Mouse (Mus musculus) intestine, postnatal 0 days (tissue): Measurements from ENCODE around the gene Hoxb7. TPM values are rescaled to one million over a fixed set of nuclear protein-coding genes. Genes with fewer than 3 reads are reported as not detected.
A peak's percentile ranks its signal among the peaks of the same experiment; 100 is the strongest.

ENCODE experiments used
- ATAC-seq: fragments of 200-750 bp; cut with Nextera tagmentation; 2 replicates; pipeline ENCODE4 v1.8.0; 2017; ENCODE audit warnings: mild to moderate bottlenecking, moderate TSS enrichment, moderate library complexity
- H3K27ac ChIP-seq: fragments of 300-500 bp; sonication (generic); 2 replicates; pipeline ENCODE4 v1.5.1; 2014; ENCODE audit warnings: mild to moderate bottlenecking, low read depth, low read length, moderate library complexity
- H3K27me3 ChIP-seq: fragments of 300-500 bp; sonication (generic); replicated peaks from 2 replicates; pipeline ENCODE4 v1.6.1; 2014; ENCODE audit warnings: low read length, mixed read lengths; ENCODE audit not compliant: control insufficient read depth, insufficient read depth
- H3K36me3 ChIP-seq: fragments of 300-500 bp; sonication (generic); 2 replicates; pipeline ENCODE4 v1.6.1; 2014; ENCODE audit warnings: mild to moderate bottlenecking, moderate library complexity; ENCODE audit not compliant: control insufficient read depth, insufficient read depth
- H3K4me1 ChIP-seq: fragments of 300-500 bp; sonication (generic); replicated peaks from 2 replicates; pipeline ENCODE4 v1.6.1; 2014; ENCODE audit warnings: antibody characterized with exemption, low read length, mixed read lengths; ENCODE audit not compliant: control insufficient read depth, insufficient read depth
- H3K4me2 ChIP-seq: fragments of 300-500 bp; sonication (generic); replicated peaks from 2 replicates; pipeline ENCODE4 v1.6.1; 2014; ENCODE audit warnings: low read depth, mild to moderate bottlenecking, moderate library complexity
- H3K4me3 ChIP-seq: fragments of 300-500 bp; sonication (generic); 2 replicates; pipeline ENCODE4 v1.5.1; 2014; ENCODE audit warnings: low read depth, low read length
- H3K9ac ChIP-seq: fragments of 300-500 bp; sonication (generic); 2 replicates; pipeline ENCODE4 v1.6.1; 2014; ENCODE audit warnings: mild to moderate bottlenecking, low read depth, low read length
- H3K9me3 ChIP-seq: fragments of 300-500 bp; sonication (generic); 2 replicates; pipeline ENCODE4 v1.6.1; 2016; ENCODE audit warnings: mixed run types; ENCODE audit not compliant: control insufficient read depth
- CTCF ChIP-seq: sonication (generic); IDR thresholded peaks from 2 replicates; pipeline ENCODE4 v1.5.1; 2016; ENCODE audit warnings: low read depth, mild to moderate bottlenecking, control low read depth, antibody characterized with exemption, moderate library complexity
- WGBS: fragments of 180-500 bp; shearing (Covaris S2); extraction: QIAGEN DNeasy Blood & Tissue Kit; methylation state at CpG from one replicate; pipeline ENCODE4 v1.1.7; 2014; 5-methylcytosine and 5-hydroxymethylcytosine counted together
- polyA plus RNA-seq: library from polyadenylated mRNA; unstranded; fragments of >200 nt; fragmentation: Nextera tagmentation; extraction: Ambion mirVana; gene quantifications from 2 replicates; pipeline ENCODE4 v1.2.1, GENCODE M21; 2015

Gene Hoxb7
- polyA plus RNA-seq, 1 experiment from 2014 or later: 8.5 TPM

GRCm38 (mm10) chr11:96284041-96284749, 2.2 kb upstream of the Hoxb7 start:
- Histone ChIP-seq H3K36me3 (no peaks in the 10 kb centered on the region), H3K4me1 (no peaks in the 10 kb centered on the region), H3K27me3 (peaks cover 70% of the 10 kb centered on the region), H3K27ac (peak overlapping the region; percentile 65), H3K4me2 (peak overlapping the region; percentile 75), H3K9me3 (no peaks in the 10 kb centered on the region), H3K4me3 (peak overlapping the region; percentile 50), H3K9ac (peak overlapping the region; percentile 42)
- 0 out of 2 replicates have a peak, but pooled peaks have one; percentile 26 for ATAC-seq
- WGBS: under 1% methylated on average over 45 of the region's 49 CpGs
- TF ChIP-seq CTCF: peak; percentile 49

- TF ChIP-seq CTCF: no peak
- Histone ChIP-seq H3K27me3 (peaks cover 66% of the 10 kb centered on the region), H3K9ac (peak overlapping the region; percentile 42; the same call in 1 of the 2 replicates), H3K4me1 (no peaks in the 10 kb centered on the region), H3K4me2 (peak overlapping the region; percentile 75), H3K4me3 (peak overlapping the region; percentile 50), H3K9me3 (no peaks in the 10 kb centered on the region), H3K27ac (peak overlapping the region; percentile 65), H3K36me3 (no peaks in the 10 kb centered on the region)
- 2% methylated on average over 31 of the region's 37 CpGs for WGBS
- no peak for ATAC-seq
Measured at GRCm38 (mm10) chr11:96284774-96285734, 1.4 kb upstream of the Hoxb7 start.

GRCm38 (mm10) chr11:96286739-96287385, 439 bp downstream of the Hoxb7 start:
- no peaks in the 10 kb centered on the region for H3K9me3 ChIP-seq
- H3K36me3 ChIP-seq: no peaks in the 10 kb centered on the region
- H3K4me2 ChIP-seq: peak overlapping the region; percentile 75
- H3K4me3 ChIP-seq: peak overlapping the region; percentile 50
- H3K9ac ChIP-seq: peak overlapping the region; percentile 58
- WGBS: 1% methylated on average over 55 of the region's 55 CpGs
- peaks cover 58% of the 10 kb centered on the region for H3K27me3 ChIP-seq
- peak overlapping the region; percentile 65 for H3K27ac ChIP-seq
- TF ChIP-seq CTCF: no peak
- no peaks in the 10 kb centered on the region for H3K4me1 ChIP-seq
- 0 out of 2 replicates have a peak, but pooled peaks have one; percentile 11 for ATAC-seq

GRCm38 (mm10) chr11:96287411-96287810, 988 bp downstream of the Hoxb7 start:
- WGBS: 12% methylated on average over 9 of the region's 9 CpGs
- H3K36me3 ChIP-seq: no peaks in the 10 kb centered on the region
- H3K9me3 ChIP-seq: no peaks in the 10 kb centered on the region
- H3K4me3 ChIP-seq: peak overlapping the region; percentile 50
- H3K27me3 ChIP-seq: peaks cover 64% of the 10 kb centered on the region
- no peak for TF ChIP-seq CTCF
- H3K9ac ChIP-seq: peak overlapping the region; percentile 58; the same call in 1 of the 2 replicates
- H3K27ac ChIP-seq: no peak overlapping the region
- peak overlapping the region; percentile 75 for H3K4me2 ChIP-seq
- no peak for ATAC-seq
- no peaks in the 10 kb centered on the region for H3K4me1 ChIP-seq

GRCm38 (mm10) chr11:96288455-96289221, 2.2 kb downstream of the Hoxb7 start:
- 57% methylated on average over 1 of the region's 1 CpGs for WGBS
- Histone ChIP-seq H3K4me2 (no peak overlapping the region), H3K4me3 (peak overlapping the region; percentile 5; the same call in 1 of the 2 replicates), H3K9ac (no peak overlapping the region), H3K36me3 (no peaks in the 10 kb centered on the region), H3K27ac (no peak overlapping the region), H3K4me1 (no peaks in the 10 kb centered on the region), H3K9me3 (no peaks in the 10 kb centered on the region), H3K27me3 (peaks cover 71% of the 10 kb centered on the region)
- TF ChIP-seq CTCF: no peak
- no peak for ATAC-seq
